Mouse (Mus musculus) stomach, embryonic 15.5 days (tissue): ENCODE results near the gene Vmn2r110. TPM values are rescaled to one million over a fixed set of nuclear protein-coding genes. Genes with fewer than 3 reads are reported as not detected.

Experiments used
- ATAC-seq: fragments of 200-750 bp; cut with Nextera tagmentation; 2 replicates; pipeline ENCODE4 v1.8.0; 2017; ENCODE audit warnings: low read depth, moderate number of reproducible peaks, moderate TSS enrichment; ENCODE audit not compliant: insufficient read depth, low FRiP score
- H3K27ac ChIP-seq: fragments of 300-500 bp; sonication (generic); 2 replicates; pipeline ENCODE4 v1.5.1; 2015; ENCODE audit warnings: mild to moderate bottlenecking, inconsistent platforms
- H3K27me3 ChIP-seq: fragments of 300-500 bp; sonication (generic); replicated peaks from 2 replicates; pipeline ENCODE4 v1.6.1; 2015; ENCODE audit warnings: inconsistent platforms
- H3K36me3 ChIP-seq: fragments of 300-500 bp; sonication (generic); 2 replicates; pipeline ENCODE4 v1.6.1; 2015; ENCODE audit warnings: inconsistent platforms
- H3K4me1 ChIP-seq: fragments of 300-500 bp; sonication (generic); 2 replicates; pipeline ENCODE4 v1.6.1; 2015; ENCODE audit warnings: inconsistent platforms
- H3K4me2 ChIP-seq: fragments of 300-500 bp; sonication (generic); 2 replicates; pipeline ENCODE4 v1.6.1; 2015; ENCODE audit warnings: mild to moderate bottlenecking, inconsistent platforms
- H3K4me3 ChIP-seq: fragments of 300-500 bp; sonication (generic); replicated peaks from 2 replicates; pipeline ENCODE4 v1.5.1; 2015; ENCODE audit warnings: inconsistent platforms
- H3K9ac ChIP-seq: fragments of 300-500 bp; sonication (generic); 2 replicates; pipeline ENCODE4 v1.6.1; 2015; ENCODE audit warnings: inconsistent platforms
- H3K9me3 ChIP-seq: fragments of 300-500 bp; sonication (generic); 2 replicates; pipeline ENCODE4 v1.6.1; 2016; ENCODE audit warnings: inconsistent platforms
- WGBS: fragments of 180-500 bp; shearing (Covaris S2); methylation state at CpG from one replicate; pipeline ENCODE4 v1.1.7; 2015; 5-methylcytosine and 5-hydroxymethylcytosine counted together
- polyA plus RNA-seq: library from polyadenylated mRNA; unstranded; fragments of >200 nt; fragmentation: Nextera tagmentation; extraction: Ambion mirVana; gene quantifications from 2 replicates; pipeline ENCODE4 v1.2.1, GENCODE M21; 2015

Gene Vmn2r110
- polyA plus RNA-seq: 0.03 TPM in 2 replicates

GRCm38 (mm10) chr17:20596323-20596722 is at the start of gene Vmn2r110:
TSS of gene Vmn2r110 (minus strand) at chr17:20596423.
- Histone ChIP-seq H3K4me3 (no peak within 1 kb of the TSS), H3K27me3 (no peaks in the 10 kb centered on the region), H3K9me3 (no peaks in the 10 kb centered on the region), H3K9ac (no peak within 1 kb of the TSS), H3K4me1 (no peaks in the 10 kb centered on the region), H3K27ac (no peak within 1 kb of the TSS), H3K36me3 (no peaks in the 10 kb centered on the region), H3K4me2 (no peak within 1 kb of the TSS)
- ATAC-seq: no peak
- WGBS: 41% methylated on average over 1 of the region's 1 CpGs

- Histone ChIP-seq H3K27ac (no peak within 1 kb of the TSS), H3K27me3 (no peaks in the 10 kb centered on the region), H3K36me3 (no peaks in the 10 kb centered on the region), H3K4me3 (no peak within 1 kb of the TSS), H3K4me2 (no peak within 1 kb of the TSS), H3K9me3 (no peaks in the 10 kb centered on the region), H3K9ac (no peak within 1 kb of the TSS), H3K4me1 (no peaks in the 10 kb centered on the region)
- ATAC-seq: no peak
These were observed 28.6 kb upstream of the Vmn2r110 start, which contains the start of gene Fpr-rs3 for GRCm38 (mm10) chr17:20624777-20625176. TSS of gene Fpr-rs3 (minus strand) at chr17:20624877.

- Histone ChIP-seq H3K9ac (no peak within 1 kb of the TSS), H3K9me3 (no peaks in the 10 kb centered on the region), H3K27me3 (no peaks in the 10 kb centered on the region), H3K36me3 (no peaks in the 10 kb centered on the region), H3K4me2 (no peak within 1 kb of the TSS), H3K4me1 (no peaks in the 10 kb centered on the region), H3K4me3 (no peak within 1 kb of the TSS), H3K27ac (no peak within 1 kb of the TSS)
- WGBS: 87% methylated on average over 1 of the region's 1 CpGs
- ATAC-seq: no peak
These were observed 31.6 kb downstream of the Vmn2r110 start, which contains the start of gene Vmn2r109 for GRCm38 (mm10) chr17:20564656-20565055. TSS of gene Vmn2r109 (minus strand) at chr17:20564756.

Other genes starting within 250 kb of the Vmn2r110 start
- gene Vmn1r224, start 182.3 kb downstream of the Vmn2r110 start, polyA plus RNA-seq: not detected in 2 replicates
- gene Vmn2r108, start 115.1 kb downstream of the Vmn2r110 start, polyA plus RNA-seq: not detected in 2 replicates
- not detected in 2 replicates for gene Vmn1r225, start 98.3 kb downstream of the Vmn2r110 start, polyA plus RNA-seq
- gene Vmn2r109, start 31.7 kb downstream of the Vmn2r110 start, polyA plus RNA-seq: not detected in 2 replicates
- gene Fpr-rs3, start 28.5 kb upstream of the Vmn2r110 start, polyA plus RNA-seq: not detected in 2 replicates
- not detected in 2 replicates for gene Vmn1r226, start 86.4 kb upstream of the Vmn2r110 start, polyA plus RNA-seq
- not detected in 2 replicates for gene Vmn1r227, start 133.4 kb upstream of the Vmn2r110 start, polyA plus RNA-seq
- not detected in 2 replicates for gene Vmn1r228, start 189.7 kb upstream of the Vmn2r110 start, polyA plus RNA-seq
- not detected in 2 replicates for gene Vmn1r229, start 215.1 kb upstream of the Vmn2r110 start, polyA plus RNA-seq
- not detected in 2 replicates for gene Vmn1r230, start 244.0 kb upstream of the Vmn2r110 start, polyA plus RNA-seq